Comparison of ENCODE assay signal across 14 mouse cellular contexts in the genomic region with DNA sequence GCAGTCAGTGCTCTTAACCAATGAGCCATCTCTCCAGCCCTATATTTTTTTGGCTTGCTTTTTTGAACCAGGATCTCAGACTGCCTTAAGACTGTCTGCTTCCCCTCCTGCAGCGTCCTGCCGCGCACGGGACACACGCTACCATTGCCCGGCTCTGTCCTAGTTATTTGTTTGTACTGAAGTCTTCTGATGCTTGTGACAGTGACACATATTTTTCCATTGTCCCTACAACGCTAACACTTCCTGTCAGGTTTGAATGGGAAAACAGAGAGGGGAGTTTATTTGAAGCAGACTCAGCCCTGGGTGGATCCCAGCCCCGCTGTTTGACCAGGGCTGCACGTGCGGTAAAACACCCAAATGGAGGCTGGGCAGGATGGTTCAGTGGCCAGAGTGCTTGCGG. TPM values are rescaled to one million over a fixed set of nuclear protein-coding genes. Genes with fewer than 3 reads are reported as not detected.
DNase-seq lines count a peak whose midpoint lies in the region; ATAC-seq and TF ChIP-seq lines count a peak whose summit lies in the region.
"Had no signal": no experiment of that assay in that cellular context is flagged by ENCODE, and none has a peak within 500 bp of the region (broad histone marks: within the 10 kb centered on the region; RNA-seq: fewer than 3 reads in every experiment).

No protein-coding gene starts in this region.

- no peak for DNase-seq in gastrocnemius, adult 2 months
- no peak for DNase-seq in gastrocnemius, postnatal 14 days
- no peak for DNase-seq in kidney, postnatal 4 days
- DNase-seq in hindbrain, postnatal 0 days (ENCODE audit: low spot score), result no peak
- no peak for DNase-seq in embryo, embryonic 10 days (ENCODE audit: low spot score)
- DNase-seq: B cell, adult 2 months had no signal

- H3K36me3 ChIP-seq in kidney, embryonic 16.5 days (ENCODE audit: insufficient read depth, low read length), result peaks cover 28% of the 10 kb centered on the region
- peaks cover 60% of the 10 kb centered on the region for H3K36me3 ChIP-seq in embryonic facial prominence, embryonic 13.5 days
- H3K36me3 ChIP-seq in hindbrain, postnatal 0 days (ENCODE audit: insufficient read depth, low read length), result peaks cover 28% of the 10 kb centered on the region; the same call in 1 of the 2 replicates

- H3K4me3 ChIP-seq in gastrocnemius, adult 2 months, result peak overlapping the region; percentile 62
- no peak overlapping the region for H3K4me3 ChIP-seq in kidney, embryonic 16.5 days (ENCODE audit: low read length)
- H3K4me3 ChIP-seq in embryonic facial prominence, embryonic 13.5 days, result no peak overlapping the region
- no peak overlapping the region for H3K4me3 ChIP-seq in hindbrain, postnatal 0 days (ENCODE audit: low read length)
- H3K4me3 ChIP-seq: myocyte had no signal

- intact Hi-C loops in gastrocnemius, adult 2 months (cut with DNase I), result no loop called here
- intact Hi-C loops in gastrocnemius, postnatal 14 days (cut with DNase I; ENCODE audit: low total_unique reads), result no loop called here

- TF ChIP-seq CTCF in gastrocnemius, adult 2 months (IDR thresholded peaks at IDR 0.05), result no peak
- TF ChIP-seq CTCF in hindbrain, postnatal 0 days (IDR thresholded peaks at IDR 0.05; ENCODE audit: low read depth), result no peak

- 79% methylated on average over 11 of the region's 11 CpGs for WGBS in kidney, embryonic 16.5 days
- 80% methylated on average over 11 of the region's 11 CpGs for WGBS in embryonic facial prominence, embryonic 13.5 days
- 84% methylated on average over 11 of the region's 11 CpGs for WGBS in hindbrain, postnatal 0 days

- H3K4me2 ChIP-seq in kidney, embryonic 16.5 days (replicated peaks; ENCODE audit: low read depth, low read length), result no peak overlapping the region
- no peak overlapping the region for H3K4me2 ChIP-seq in embryonic facial prominence, embryonic 13.5 days
- no peak overlapping the region for H3K4me2 ChIP-seq in hindbrain, postnatal 0 days (ENCODE audit: low read depth, low read length)

- no peak overlapping the region for H3K9ac ChIP-seq in kidney, embryonic 16.5 days (replicated peaks; ENCODE audit: low read length)
- no peak overlapping the region for H3K9ac ChIP-seq in embryonic facial prominence, embryonic 13.5 days
- no peak overlapping the region for H3K9ac ChIP-seq in hindbrain, postnatal 0 days (replicated peaks; ENCODE audit: low read length)

- ATAC-seq in kidney, embryonic 16.5 days (ENCODE audit: low FRiP score, low TSS enrichment), result no peak
- ATAC-seq in embryonic facial prominence, embryonic 13.5 days (ENCODE audit: insufficient number of reproducible peaks, insufficient read depth, low FRiP score, low TSS enrichment, low read depth), result no peak
- no peak for ATAC-seq in hindbrain, postnatal 0 days
- ATAC-seq in granulocyte monocyte progenitor cell, adult 5-6 weeks (replicated peaks; ENCODE audit: poor library complexity, severe bottlenecking), result no peak
- ATAC-seq: activated CD4-positive, CD25-positive, alpha-beta regulatory T cell, adult 4 months had no signal

- H3K27me3 ChIP-seq in kidney, embryonic 16.5 days (ENCODE audit: insufficient read depth, low read length), result no peaks in the 10 kb centered on the region
- H3K27me3 ChIP-seq in embryonic facial prominence, embryonic 13.5 days, result no peaks in the 10 kb centered on the region
- no peaks in the 10 kb centered on the region for H3K27me3 ChIP-seq in hindbrain, postnatal 0 days (ENCODE audit: insufficient read depth, low read length)

- H3K4me1 ChIP-seq in kidney, embryonic 16.5 days (ENCODE audit: insufficient read depth, low read length), result peaks cover 46% of the 10 kb centered on the region
- H3K4me1 ChIP-seq in embryonic facial prominence, embryonic 13.5 days, result peaks cover 23% of the 10 kb centered on the region
- peaks cover 4% of the 10 kb centered on the region; the same call in 1 of the 2 replicates for H3K4me1 ChIP-seq in hindbrain, postnatal 0 days (ENCODE audit: insufficient read depth, low read length)

- no peaks in the 10 kb centered on the region for H3K9me3 ChIP-seq in kidney, embryonic 16.5 days (ENCODE audit: low read length)
- no peaks in the 10 kb centered on the region for H3K9me3 ChIP-seq in embryonic facial prominence, embryonic 13.5 days
- H3K9me3 ChIP-seq in hindbrain, postnatal 0 days (ENCODE audit: low read length), result no peaks in the 10 kb centered on the region

- peak overlapping the region; percentile 85 for H3K27ac ChIP-seq in gastrocnemius, adult 2 months
- H3K27ac ChIP-seq in kidney, embryonic 16.5 days (ENCODE audit: low read length), result peak overlapping the region; percentile 71; the same call in 1 of the 2 replicates
- peak overlapping the region; percentile 66 for H3K27ac ChIP-seq in embryonic facial prominence, embryonic 13.5 days
- H3K27ac ChIP-seq in hindbrain, postnatal 0 days, result 0 out of 2 replicates have a peak overlapping the region, but pooled peaks have one; percentile 58

RNA-seq across cellular contexts. Expression of a gene that starts 12.1 kb away (rescaled TPM):
- total RNA-seq in gastrocnemius, adult 2 months (2021), result not detected
- total RNA-seq in gastrocnemius, postnatal 14 days (2021), result under 1 TPM in 1 of 2 experiments, not detected in 1; 0.35 TPM
- 18.2 and 18.5 TPM in 2 replicates for polyA plus RNA-seq in kidney, embryonic 16.5 days (2015; fragmentation: Nextera tagmentation; extraction: Ambion mirVana)
- 2.5 and 5.2 TPM in 2 replicates for polyA plus RNA-seq in embryonic facial prominence, embryonic 13.5 days (2015; fragmentation: Nextera tagmentation; extraction: Ambion mirVana)
- 0.05 and 0.22 TPM in 2 replicates for total RNA-seq in hindbrain, postnatal 0 days (2014; rRNA removed)
- polyA plus RNA-seq in hindbrain, postnatal 0 days (2015; fragmentation: Nextera tagmentation; extraction: Ambion mirVana), result 0.33 TPM in 1 of 2 replicates, not detected in the other
- 0.34 TPM in 1 of 2 replicates, not detected in the other for total RNA-seq in granulocyte monocyte progenitor cell, adult 5-6 weeks (2014; fragmentation: Nextera tagmentation)
- 0.82 TPM in 1 of 2 replicates, not detected in the other for total RNA-seq in granulocyte monocyte progenitor cell, adult 5-6 weeks (2017)
- total RNA-seq: common myeloid progenitor, adult 5-6 weeks; MEL had no signal
- polyA plus RNA-seq: activated CD4-positive, CD25-positive, alpha-beta regulatory T cell, adult 4 months had no signal

RNA-seq across cellular contexts. Expression of a gene that starts 15.4 kb away (rescaled TPM):
- total RNA-seq in gastrocnemius, adult 2 months (2021), result 10 to 100 TPM; 18.1 to 23.0 TPM
- 10 to 100 TPM; 25.7 to 33.5 TPM for total RNA-seq in gastrocnemius, postnatal 14 days (2021)
- polyA plus RNA-seq in kidney, embryonic 16.5 days (2015; fragmentation: Nextera tagmentation; extraction: Ambion mirVana), result 190 and 194 TPM in 2 replicates
- 105 and 112 TPM in 2 replicates for polyA plus RNA-seq in embryonic facial prominence, embryonic 13.5 days (2015; fragmentation: Nextera tagmentation; extraction: Ambion mirVana)
- 156 and 157 TPM in 2 replicates for total RNA-seq in hindbrain, postnatal 0 days (2014; rRNA removed)
- polyA plus RNA-seq in hindbrain, postnatal 0 days (2015; fragmentation: Nextera tagmentation; extraction: Ambion mirVana), result 221 and 242 TPM in 2 replicates
- 80.1 and 110 TPM in 2 replicates for total RNA-seq in granulocyte monocyte progenitor cell, adult 5-6 weeks (2014; fragmentation: Nextera tagmentation)
- 35.6 and 48.6 TPM in 2 replicates for total RNA-seq in granulocyte monocyte progenitor cell, adult 5-6 weeks (2017)

RNA-seq across cellular contexts. Expression of a gene that starts 18.0 kb away (rescaled TPM):
- total RNA-seq in gastrocnemius, adult 2 months (2021), result not detected
- total RNA-seq in gastrocnemius, postnatal 14 days (2021), result not detected
- not detected in 2 replicates for polyA plus RNA-seq in kidney, embryonic 16.5 days (2015; fragmentation: Nextera tagmentation; extraction: Ambion mirVana)
- polyA plus RNA-seq in embryonic facial prominence, embryonic 13.5 days (2015; fragmentation: Nextera tagmentation; extraction: Ambion mirVana), result not detected in 2 replicates
- total RNA-seq in hindbrain, postnatal 0 days (2014; rRNA removed), result 0.54 and 1.8 TPM in 2 replicates
- 0.13 and 0.33 TPM in 2 replicates for polyA plus RNA-seq in hindbrain, postnatal 0 days (2015; fragmentation: Nextera tagmentation; extraction: Ambion mirVana)
- 172 and 215 TPM in 2 replicates for total RNA-seq in granulocyte monocyte progenitor cell, adult 5-6 weeks (2014; fragmentation: Nextera tagmentation)
- 77.4 and 86.7 TPM in 2 replicates for total RNA-seq in granulocyte monocyte progenitor cell, adult 5-6 weeks (2017)
- total RNA-seq: gastrocnemius, adult 18-20 months had no signal

RNA-seq across cellular contexts. Expression of a gene that starts 31.7 kb away (rescaled TPM):
- total RNA-seq in gastrocnemius, adult 2 months (2021), result 1 to 10 TPM; 1.0 to 1.5 TPM
- total RNA-seq in gastrocnemius, postnatal 14 days (2021), result 1 to 10 TPM; 1.3 to 2.2 TPM
- polyA plus RNA-seq in kidney, embryonic 16.5 days (2015; fragmentation: Nextera tagmentation; extraction: Ambion mirVana), result 23.9 and 26.4 TPM in 2 replicates
- polyA plus RNA-seq in embryonic facial prominence, embryonic 13.5 days (2015; fragmentation: Nextera tagmentation; extraction: Ambion mirVana), result 7.5 and 8.3 TPM in 2 replicates
- total RNA-seq in hindbrain, postnatal 0 days (2014; rRNA removed), result 2.6 and 3.3 TPM in 2 replicates
- 3.1 and 3.2 TPM in 2 replicates for polyA plus RNA-seq in hindbrain, postnatal 0 days (2015; fragmentation: Nextera tagmentation; extraction: Ambion mirVana)
- total RNA-seq in granulocyte monocyte progenitor cell, adult 5-6 weeks (2014; fragmentation: Nextera tagmentation), result 4.6 TPM in 1 of 2 replicates, not detected in the other
- 0.62 and 1.4 TPM in 2 replicates for total RNA-seq in granulocyte monocyte progenitor cell, adult 5-6 weeks (2017)

RNA-seq across cellular contexts. Expression of a gene that starts 42.0 kb away (rescaled TPM):
- total RNA-seq in gastrocnemius, adult 2 months (2021), result 10 to 100 TPM; 46.1 to 53.6 TPM
- 10 to 100 TPM; 25.9 to 30.6 TPM for total RNA-seq in gastrocnemius, postnatal 14 days (2021)
- polyA plus RNA-seq in kidney, embryonic 16.5 days (2015; fragmentation: Nextera tagmentation; extraction: Ambion mirVana), result 66.4 and 77.0 TPM in 2 replicates
- polyA plus RNA-seq in embryonic facial prominence, embryonic 13.5 days (2015; fragmentation: Nextera tagmentation; extraction: Ambion mirVana), result 79.2 and 96.5 TPM in 2 replicates
- 112 and 120 TPM in 2 replicates for total RNA-seq in hindbrain, postnatal 0 days (2014; rRNA removed)
- 108 and 119 TPM in 2 replicates for polyA plus RNA-seq in hindbrain, postnatal 0 days (2015; fragmentation: Nextera tagmentation; extraction: Ambion mirVana)
- 32.1 and 64.5 TPM in 2 replicates for total RNA-seq in granulocyte monocyte progenitor cell, adult 5-6 weeks (2014; fragmentation: Nextera tagmentation)
- 17.3 and 28.2 TPM in 2 replicates for total RNA-seq in granulocyte monocyte progenitor cell, adult 5-6 weeks (2017)

Comparison
In these comparisons a context has a peak if more than half of its experiments do, and no peak if none do; other contexts are left out.
1. RNA of a gene that starts 18.0 kb away (total RNA-seq): 77.4 to 215 TPM in granulocyte monocyte progenitor cell, adult 5-6 weeks; 0.54 to 1.8 TPM in hindbrain, postnatal 0 days, not detected in gastrocnemius, postnatal 14 days and not detected in gastrocnemius, adult 2 months; every median in the first group is over 10 times any median in the second.
2. Peak in every context shown above with its lines, with median percentiles within 50 percentile points of each other: H3K27ac ChIP-seq.